Mouse (Mus musculus) liver, embryonic 15.5 days (tissue): Measurements from ENCODE around the gene Blm. TPM values are rescaled to one million over a fixed set of nuclear protein-coding genes. Genes with fewer than 3 reads are reported as not detected.

Experiments
- ATAC-seq: fragments of 200-750 bp; cut with Nextera tagmentation; 2 replicates; pipeline ENCODE4 v1.8.0; 2017; ENCODE audit warnings: moderate number of reproducible peaks, mild to moderate bottlenecking, moderate library complexity; ENCODE audit not compliant: insufficient read depth
- H3K27ac ChIP-seq: fragments of 300-500 bp; sonication (generic); replicated peaks from 2 replicates; pipeline ENCODE4 v1.5.1; 2015; ENCODE audit warnings: mild to moderate bottlenecking, inconsistent platforms
- H3K27me3 ChIP-seq: fragments of 300-500 bp; sonication (generic); 2 replicates; pipeline ENCODE4 v1.6.1; 2015; ENCODE audit warnings: mild to moderate bottlenecking, inconsistent platforms
- H3K36me3 ChIP-seq: fragments of 300-500 bp; sonication (generic); replicated peaks from 2 replicates; pipeline ENCODE4 v1.6.1; 2015; ENCODE audit warnings: moderate library complexity, mild to moderate bottlenecking, inconsistent platforms
- H3K4me1 ChIP-seq: fragments of 300-500 bp; sonication (generic); replicated peaks from 2 replicates; pipeline ENCODE4 v1.6.1; 2015; ENCODE audit warnings: inconsistent platforms
- H3K4me2 ChIP-seq: fragments of 300-500 bp; sonication (generic); 2 replicates; pipeline ENCODE4 v1.6.1; 2015; ENCODE audit warnings: moderate library complexity, mild to moderate bottlenecking, inconsistent platforms
- H3K4me3 ChIP-seq: fragments of 300-500 bp; sonication (generic); replicated peaks from 2 replicates; pipeline ENCODE4 v1.5.1; 2015; ENCODE audit warnings: mild to moderate bottlenecking, inconsistent platforms
- H3K9ac ChIP-seq: fragments of 300-500 bp; sonication (generic); 2 replicates; pipeline ENCODE4 v1.6.1; 2015; ENCODE audit warnings: moderate library complexity, mild to moderate bottlenecking, inconsistent platforms
- H3K9me3 ChIP-seq: fragments of 300-500 bp; sonication (generic); replicated peaks from 2 replicates; pipeline ENCODE4 v1.6.1; 2016; ENCODE audit warnings: inconsistent platforms
- WGBS: fragments of 180-500 bp; shearing (Covaris S2); methylation state at CpG from one replicate; pipeline ENCODE4 v1.1.7; 2015; ENCODE audit warnings: mixed read lengths; ENCODE audit not compliant: insufficient replicate concordance; 5-methylcytosine and 5-hydroxymethylcytosine counted together
- polyA plus RNA-seq: library from polyadenylated mRNA; unstranded; fragments of >200 nt; fragmentation: Nextera tagmentation; extraction: Ambion mirVana; gene quantifications from 2 replicates; pipeline ENCODE4 v1.2.1, GENCODE M21; 2015

The Blm gene
- polyA plus RNA-seq, 1 experiment from 2014 or later: 27.4 TPM

- no peaks in the 10 kb centered on the region for H3K36me3 ChIP-seq
- H3K9ac ChIP-seq: no peak overlapping the region
- no peak overlapping the region for H3K4me3 ChIP-seq
- H3K4me1 ChIP-seq: peaks cover 21% of the 10 kb centered on the region
- H3K9me3 ChIP-seq: no peaks in the 10 kb centered on the region
- no peak overlapping the region for H3K4me2 ChIP-seq
- no peak overlapping the region for H3K27ac ChIP-seq
- no peak for ATAC-seq
- no peaks in the 10 kb centered on the region for H3K27me3 ChIP-seq
- 60% methylated on average over 5 of the region's 5 CpGs for WGBS
These were observed 23.7 kb upstream of the Blm start for GRCm38 (mm10) chr7:80558572-80558971.

GRCm38 (mm10) chr7:80558101-80558500, 23.2 kb upstream of the Blm start:
- ATAC-seq: no peak
- no peak overlapping the region for H3K9ac ChIP-seq
- H3K4me1 ChIP-seq: peaks cover 21% of the 10 kb centered on the region
- 38% methylated on average over 8 of the region's 8 CpGs for WGBS
- H3K36me3 ChIP-seq: no peaks in the 10 kb centered on the region
- H3K4me2 ChIP-seq: no peak overlapping the region
- H3K4me3 ChIP-seq: no peak overlapping the region
- H3K27ac ChIP-seq: no peak overlapping the region
- H3K27me3 ChIP-seq: no peaks in the 10 kb centered on the region
- no peaks in the 10 kb centered on the region for H3K9me3 ChIP-seq

GRCm38 (mm10) chr7:80557161-80557560, 22.2 kb upstream of the Blm start:
- no peak for ATAC-seq
- H3K27ac ChIP-seq: no peak overlapping the region
- H3K4me1 ChIP-seq: peaks cover 21% of the 10 kb centered on the region
- H3K4me3 ChIP-seq: no peak overlapping the region
- no peak overlapping the region for H3K9ac ChIP-seq
- no peaks in the 10 kb centered on the region for H3K9me3 ChIP-seq
- H3K27me3 ChIP-seq: no peaks in the 10 kb centered on the region
- no peaks in the 10 kb centered on the region for H3K36me3 ChIP-seq
- no peak overlapping the region for H3K4me2 ChIP-seq
- WGBS: 74% methylated on average over 4 of the region's 4 CpGs

- H3K4me2 ChIP-seq: no peak overlapping the region
- H3K27me3 ChIP-seq: no peaks in the 10 kb centered on the region
- H3K36me3 ChIP-seq: no peaks in the 10 kb centered on the region
- ATAC-seq: no peak
- 78% methylated on average over 3 of the region's 3 CpGs for WGBS
- H3K4me1 ChIP-seq: peaks cover 17% of the 10 kb centered on the region
- H3K9ac ChIP-seq: no peak overlapping the region
- H3K4me3 ChIP-seq: no peak overlapping the region
- H3K27ac ChIP-seq: no peak overlapping the region
- H3K9me3 ChIP-seq: no peaks in the 10 kb centered on the region
These were observed 21.2 kb upstream of the Blm start for GRCm38 (mm10) chr7:80556166-80556565.

GRCm38 (mm10) chr7:80555146-80555545, 20.2 kb upstream of the Blm start:
- Histone ChIP-seq H3K9ac (no peak overlapping the region), H3K9me3 (no peaks in the 10 kb centered on the region), H3K4me1 (peaks cover 11% of the 10 kb centered on the region), H3K4me3 (no peak overlapping the region), H3K36me3 (no peaks in the 10 kb centered on the region), H3K4me2 (no peak overlapping the region), H3K27ac (no peak overlapping the region), H3K27me3 (no peaks in the 10 kb centered on the region)
- WGBS: 37% methylated on average over 3 of the region's 3 CpGs
- no peak for ATAC-seq

- Histone ChIP-seq H3K9ac (no peak overlapping the region), H3K4me3 (no peak overlapping the region), H3K9me3 (no peaks in the 10 kb centered on the region), H3K27me3 (no peaks in the 10 kb centered on the region), H3K36me3 (no peaks in the 10 kb centered on the region), H3K4me2 (0 out of 2 replicates have a peak overlapping the region, but pooled peaks have one; percentile 7), H3K4me1 (peaks cover 11% of the 10 kb centered on the region), H3K27ac (no peak overlapping the region; the same call in 1 of the 2 replicates)
- WGBS: 52% methylated on average over 22 of the region's 22 CpGs
- ATAC-seq: no peak
These were observed 19.5 kb upstream of the Blm start for GRCm38 (mm10) chr7:80554180-80555021.

GRCm38 (mm10) chr7:80548513-80549260, 13.8 kb upstream of the Blm start:
- WGBS: 65% methylated on average over 7 of the region's 7 CpGs
- Histone ChIP-seq H3K36me3 (no peaks in the 10 kb centered on the region), H3K9ac (no peak overlapping the region), H3K27ac (no peak overlapping the region), H3K27me3 (no peaks in the 10 kb centered on the region), H3K4me1 (peaks cover 12% of the 10 kb centered on the region), H3K9me3 (no peaks in the 10 kb centered on the region), H3K4me3 (no peak overlapping the region), H3K4me2 (no peak overlapping the region)
- ATAC-seq: no peak

- Histone ChIP-seq H3K4me2 (peak overlapping the region; percentile 60), H3K9ac (peak overlapping the region; percentile 12), H3K36me3 (no peaks in the 10 kb centered on the region), H3K4me1 (peaks cover 61% of the 10 kb centered on the region), H3K27me3 (no peaks in the 10 kb centered on the region), H3K9me3 (no peaks in the 10 kb centered on the region), H3K27ac (peak overlapping the region; percentile 88), H3K4me3 (peak overlapping the region; percentile 2)
- ATAC-seq: peak; percentile 97
- 21% methylated on average over 7 of the region's 7 CpGs for WGBS
These were observed 7.4 kb upstream of the Blm start for GRCm38 (mm10) chr7:80542139-80542831.

- H3K27ac ChIP-seq: 0 out of 2 replicates have a peak overlapping the region, but pooled peaks have one; percentile 7
- H3K4me2 ChIP-seq: no peak overlapping the region
- WGBS: 70% methylated on average over 5 of the region's 5 CpGs
- no peaks in the 10 kb centered on the region for H3K36me3 ChIP-seq
- no peak overlapping the region for H3K4me3 ChIP-seq
- H3K4me1 ChIP-seq: peaks cover 67% of the 10 kb centered on the region
- no peaks in the 10 kb centered on the region for H3K9me3 ChIP-seq
- no peak overlapping the region for H3K9ac ChIP-seq
- no peak for ATAC-seq
- no peaks in the 10 kb centered on the region for H3K27me3 ChIP-seq
These were observed 4.7 kb upstream of the Blm start for GRCm38 (mm10) chr7:80539581-80539980.

GRCm38 (mm10) chr7:80534291-80535008, 469 bp downstream of the Blm start:
- peaks cover 61% of the 10 kb centered on the region for H3K4me1 ChIP-seq
- H3K27ac ChIP-seq: peak overlapping the region; percentile 98
- H3K9ac ChIP-seq: peak overlapping the region; percentile 88
- H3K36me3 ChIP-seq: no peaks in the 10 kb centered on the region; the same call in 1 of the 2 replicates
- H3K4me2 ChIP-seq: peak overlapping the region; percentile 86
- no peaks in the 10 kb centered on the region for H3K27me3 ChIP-seq
- ATAC-seq: peak; percentile 84
- H3K9me3 ChIP-seq: no peaks in the 10 kb centered on the region
- under 1% methylated on average over 32 of the region's 32 CpGs for WGBS
- H3K4me3 ChIP-seq: peak overlapping the region; percentile 86
